Mouse (Mus musculus) right cerebral cortex, postnatal 25 days (tissue): Measurements from ENCODE around the gene Ptprcap.
A peak's percentile ranks its signal among the peaks of the same experiment; 100 is the strongest.

Experiments
- DNase-seq: peaks from one replicate; pipeline ENCODE4 v3.0.0; 2022

The Ptprcap gene

DNA sequence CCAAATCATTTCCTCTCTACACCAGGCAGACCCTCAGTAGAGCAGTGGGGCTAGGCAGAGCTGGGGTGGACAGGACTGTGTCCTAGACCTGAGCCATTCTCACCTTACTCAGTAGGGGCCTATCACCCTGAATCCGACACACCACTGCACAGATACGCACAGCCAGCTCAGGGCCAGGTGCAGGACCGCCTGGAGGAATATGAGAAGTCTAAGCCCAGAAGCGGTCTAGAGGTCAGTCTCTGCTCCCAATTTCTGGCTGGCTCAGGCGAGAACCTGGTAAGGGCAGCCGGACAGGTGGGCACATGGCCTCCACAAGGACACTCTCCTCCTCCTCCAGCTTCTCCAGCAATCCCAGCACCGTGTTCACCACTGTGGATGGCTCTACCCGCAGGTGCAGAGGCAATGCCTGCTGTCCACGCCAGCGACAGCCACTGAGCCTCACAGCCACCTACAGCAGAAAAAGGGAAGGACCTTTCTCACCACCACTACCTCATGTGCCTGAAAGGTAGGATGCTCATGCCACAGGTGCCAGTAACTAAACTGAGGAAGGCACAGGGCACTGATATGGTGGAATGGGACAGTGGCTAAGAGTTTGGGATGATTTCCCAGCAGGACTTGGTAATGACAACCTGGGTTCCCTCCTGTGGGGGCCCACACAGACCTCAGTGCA, 17.5 kb downstream of the Ptprcap start:
- DNase-seq: no peak

DNA sequence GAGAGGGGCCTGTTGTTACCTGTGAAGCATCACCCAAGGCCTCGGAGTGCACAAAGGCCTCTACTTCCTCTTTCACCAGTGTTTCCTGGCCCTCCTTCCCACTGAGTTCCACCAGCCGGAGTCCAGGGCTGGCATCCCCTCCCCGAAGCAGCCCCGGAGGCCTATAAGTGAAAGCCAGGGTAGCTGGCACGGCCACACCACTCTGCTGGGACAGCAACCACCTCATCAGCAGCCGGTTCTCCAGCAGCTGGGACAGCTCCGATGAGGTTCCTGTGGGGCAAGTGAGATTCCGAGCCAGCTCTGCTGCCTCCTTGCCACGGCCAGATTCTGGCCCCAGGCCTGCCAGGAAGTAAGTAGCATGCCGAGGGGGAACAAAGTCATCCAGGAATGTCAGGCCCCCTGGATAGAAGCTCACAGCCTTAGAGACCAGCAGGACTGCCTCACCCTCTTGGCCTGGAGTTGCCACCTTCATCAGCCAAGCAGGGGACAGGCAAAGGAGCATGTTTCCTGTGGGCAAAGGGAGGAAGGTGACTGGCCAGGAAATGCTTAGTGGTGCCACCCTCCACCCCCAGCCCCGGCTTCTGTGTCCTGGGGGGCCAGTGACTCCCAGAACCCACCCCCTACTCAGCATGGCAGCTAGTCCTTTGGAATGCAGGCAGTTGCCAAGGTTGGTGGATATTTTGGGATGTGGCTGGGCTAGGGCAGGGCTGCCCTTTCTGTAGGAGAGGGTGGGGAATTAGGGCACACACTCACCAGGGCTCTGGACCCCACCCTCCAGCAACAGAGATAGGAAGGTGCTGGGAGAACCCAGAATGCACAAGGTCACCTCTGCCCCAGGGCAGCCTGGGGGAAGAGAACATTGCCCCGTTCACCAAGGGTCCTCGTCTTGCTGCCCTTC, 18.2 kb downstream of the Ptprcap start:
- no peak for DNase-seq

DNA sequence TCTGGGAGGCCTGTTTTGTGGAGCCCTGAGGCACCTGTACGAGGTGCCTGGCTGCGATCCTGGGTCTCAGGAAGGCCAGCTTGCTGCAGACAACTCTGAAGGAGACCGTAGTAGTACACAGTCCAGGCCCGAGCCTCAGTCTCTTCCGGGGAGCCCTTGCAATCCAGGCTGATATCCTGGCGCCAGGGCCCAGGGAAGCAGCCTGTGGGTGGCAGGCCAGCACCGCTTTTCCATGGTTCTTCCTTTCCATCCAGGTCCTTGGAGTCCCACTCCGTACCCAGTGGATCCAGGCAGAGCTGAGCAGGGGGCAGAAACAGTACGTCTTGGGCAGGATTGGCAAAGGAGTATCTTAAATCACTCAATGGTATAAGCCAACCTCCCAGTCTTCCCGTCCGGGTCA, 19.5 kb downstream of the Ptprcap start:
- DNase-seq: no peak

DNA sequence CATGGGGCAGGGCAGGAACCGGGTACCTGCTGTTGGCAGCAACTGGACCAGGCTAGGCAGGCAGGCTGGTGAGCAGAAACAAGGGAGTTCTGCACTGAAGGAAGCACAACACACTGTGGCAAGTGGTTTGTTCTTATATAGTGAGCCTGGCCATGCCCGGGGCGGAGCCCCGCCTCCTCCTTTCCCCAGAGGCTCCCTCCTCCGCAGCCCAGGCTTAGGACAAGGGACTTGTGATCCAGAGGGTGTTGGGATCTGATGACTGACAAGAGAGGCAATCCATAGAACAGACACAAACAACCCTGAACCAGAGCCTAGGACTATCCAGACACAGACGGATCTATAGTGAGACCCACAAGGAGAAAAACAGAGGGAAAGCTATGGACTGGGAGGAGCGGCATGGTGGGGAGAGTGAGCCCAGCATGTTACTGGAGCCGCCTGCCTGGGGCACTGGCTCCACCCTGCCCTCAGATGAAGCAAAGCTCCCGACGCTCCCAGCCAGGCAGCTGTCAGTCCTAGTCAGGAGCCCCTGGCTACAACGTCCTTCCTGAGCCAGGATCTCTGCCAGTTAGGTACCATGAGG, 22.1 kb downstream of the Ptprcap start, which contains the start of gene Carns1:
TSS of gene Carns1 (minus strand) at position 112 of the 580 bp plus-strand sequence.
- DNase-seq: no peak

DNA sequence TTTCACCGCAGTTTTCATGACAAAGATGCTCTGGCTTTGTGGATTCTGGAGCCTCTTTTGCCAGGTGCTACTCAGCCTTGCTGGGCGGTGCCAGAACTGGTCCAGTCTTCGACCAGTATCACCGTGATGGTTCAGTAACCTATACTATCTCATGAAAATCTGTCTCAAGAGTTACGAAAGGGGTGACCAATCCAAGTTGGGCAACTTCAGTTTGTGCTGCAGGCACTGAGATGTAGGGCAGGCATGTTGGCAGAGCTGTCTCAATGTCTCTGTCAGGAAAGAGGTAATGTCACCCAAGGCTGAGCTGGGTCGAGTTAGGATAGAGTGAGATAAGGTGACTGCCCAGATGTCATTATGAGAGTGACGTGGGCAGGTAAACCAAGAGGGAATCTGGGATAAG, 27.0 kb downstream of the Ptprcap start:
- no peak for DNase-seq

DNA sequence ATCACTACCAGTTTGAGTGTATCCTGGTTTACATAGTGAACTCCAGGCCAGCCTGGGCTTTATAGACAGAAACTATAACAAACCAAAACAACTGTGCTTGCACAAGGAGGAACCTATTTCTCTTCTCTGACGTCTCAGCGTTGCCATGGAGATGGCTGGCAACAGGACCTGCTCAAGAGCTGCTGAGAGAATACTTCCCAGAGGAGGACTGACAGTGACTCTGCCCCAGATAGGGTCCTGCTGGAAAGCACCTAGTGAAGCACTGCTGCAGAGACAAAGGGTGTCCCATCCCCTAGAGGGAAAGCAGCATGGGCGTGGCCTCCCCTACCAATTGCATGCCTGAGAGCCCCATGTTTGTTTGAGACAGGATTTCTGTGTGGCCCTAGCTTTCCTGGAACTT, 28.5 kb downstream of the Ptprcap start:
- peak; percentile 77 for DNase-seq

DNA sequence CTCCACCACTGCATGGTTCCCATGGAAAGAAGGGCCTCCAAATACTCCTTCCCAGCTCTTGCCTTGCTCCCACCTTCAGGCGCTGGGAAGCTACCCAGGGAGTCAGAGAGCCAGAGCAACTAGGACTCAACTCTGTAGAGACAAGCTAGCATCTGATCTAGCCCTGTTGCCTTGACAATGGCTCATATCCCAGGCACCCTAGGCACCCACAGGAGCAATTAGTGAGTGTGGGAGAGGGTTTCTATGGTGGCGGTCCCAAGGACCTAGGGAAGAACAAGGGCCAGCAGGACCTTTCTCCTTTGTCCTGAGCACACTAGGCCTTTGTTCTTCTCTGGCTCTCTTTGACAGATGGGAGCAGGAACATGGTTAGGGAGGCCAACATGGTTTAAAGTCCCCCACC, 30.3 kb downstream of the Ptprcap start:
- DNase-seq: no peak

DNA sequence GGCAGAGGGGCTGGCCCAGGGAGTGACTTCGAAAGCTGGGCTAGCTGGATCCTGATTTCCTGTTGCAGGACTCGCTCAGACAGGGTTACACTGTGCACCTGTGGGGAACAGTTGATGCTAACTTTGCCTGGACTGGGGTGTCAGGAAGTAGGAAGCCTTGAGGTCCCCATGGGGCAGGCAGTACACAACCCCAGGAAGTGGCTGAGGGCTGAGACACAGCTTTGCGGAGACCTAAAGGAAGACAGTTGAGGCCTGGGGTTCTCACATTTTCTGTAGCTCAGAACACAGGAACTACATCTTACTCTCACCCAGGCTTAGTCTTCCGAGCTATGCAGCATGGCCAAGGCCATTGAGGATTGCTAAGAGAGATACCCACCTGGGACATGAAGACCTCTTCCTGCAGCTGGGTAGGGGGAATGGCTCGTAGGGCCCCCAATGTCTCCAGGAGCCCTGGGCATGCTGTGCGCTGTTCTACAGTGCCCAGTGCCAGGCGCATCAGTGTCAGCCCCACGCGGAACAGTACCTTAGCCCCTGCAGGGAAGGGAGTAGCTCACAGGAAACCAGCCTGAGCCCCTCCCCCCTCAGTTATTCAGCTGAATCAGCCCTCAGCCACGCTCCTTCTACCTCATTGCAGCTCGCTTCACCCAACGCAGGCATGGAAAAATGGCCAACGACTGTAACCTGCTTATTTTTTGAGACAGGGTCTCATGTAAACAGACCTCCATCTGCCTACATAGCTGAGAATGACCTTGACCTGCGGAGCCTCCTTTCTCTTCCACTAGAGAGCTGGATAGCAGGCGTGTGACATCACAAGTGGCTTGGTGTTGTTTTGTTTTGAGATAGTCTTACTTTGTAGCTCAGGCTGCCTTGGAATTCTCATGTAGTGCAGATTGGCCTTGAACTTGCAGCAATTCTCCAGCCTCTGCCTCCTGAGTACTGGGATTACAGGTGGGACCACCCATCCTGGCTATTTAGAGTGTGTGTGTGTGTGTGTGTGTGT, 31.9 kb downstream of the Ptprcap start:
- DNase-seq: no peak

DNA sequence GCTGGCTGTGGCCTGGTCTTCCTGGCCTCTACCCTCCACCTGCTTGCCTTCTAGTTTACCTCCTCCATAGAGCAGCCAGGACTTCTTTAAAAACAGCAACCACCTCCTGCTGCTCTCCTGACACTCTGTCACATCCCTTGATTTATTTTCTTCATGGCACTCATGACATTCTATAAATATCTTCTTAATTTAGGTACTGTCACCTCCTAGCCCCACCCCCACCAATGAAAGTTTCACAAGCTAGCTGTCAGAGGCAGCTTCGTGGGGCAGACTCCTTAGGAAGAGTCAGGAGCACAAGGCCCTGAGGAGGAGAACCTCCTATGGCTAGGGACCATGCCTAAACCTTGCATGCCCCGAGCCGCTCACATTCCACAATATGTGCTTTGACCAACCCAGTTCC, 33.9 kb downstream of the Ptprcap start:
- DNase-seq: no peak

DNA sequence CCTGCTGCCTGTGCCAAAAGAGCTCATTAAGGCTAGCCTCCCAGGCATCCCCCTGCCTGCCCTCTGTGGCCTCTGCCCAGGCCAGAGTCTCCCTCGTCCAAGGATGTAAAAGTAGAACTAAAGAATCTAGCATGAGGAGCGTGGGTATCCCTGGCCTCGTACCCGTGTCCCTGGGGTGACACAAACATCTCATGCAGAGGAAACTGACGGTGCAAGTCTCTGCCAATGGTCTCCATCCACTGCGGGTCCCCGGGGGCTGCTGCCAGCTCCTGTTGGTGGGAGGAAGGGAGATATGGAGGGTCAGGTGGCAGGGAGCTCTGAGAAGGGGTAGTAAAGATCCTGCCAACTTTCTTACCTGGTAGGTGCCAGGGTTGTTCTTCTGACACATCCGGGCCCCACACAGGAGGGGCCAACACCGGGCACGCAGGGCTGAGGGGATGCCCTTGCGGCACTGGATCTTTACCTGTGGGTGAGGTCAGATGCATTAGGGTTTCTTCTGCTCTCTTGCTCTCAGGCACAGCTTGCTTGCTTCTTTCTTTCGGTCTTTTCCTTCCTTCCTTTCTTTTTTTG, 35.7 kb downstream of the Ptprcap start:
- no peak for DNase-seq

DNA sequence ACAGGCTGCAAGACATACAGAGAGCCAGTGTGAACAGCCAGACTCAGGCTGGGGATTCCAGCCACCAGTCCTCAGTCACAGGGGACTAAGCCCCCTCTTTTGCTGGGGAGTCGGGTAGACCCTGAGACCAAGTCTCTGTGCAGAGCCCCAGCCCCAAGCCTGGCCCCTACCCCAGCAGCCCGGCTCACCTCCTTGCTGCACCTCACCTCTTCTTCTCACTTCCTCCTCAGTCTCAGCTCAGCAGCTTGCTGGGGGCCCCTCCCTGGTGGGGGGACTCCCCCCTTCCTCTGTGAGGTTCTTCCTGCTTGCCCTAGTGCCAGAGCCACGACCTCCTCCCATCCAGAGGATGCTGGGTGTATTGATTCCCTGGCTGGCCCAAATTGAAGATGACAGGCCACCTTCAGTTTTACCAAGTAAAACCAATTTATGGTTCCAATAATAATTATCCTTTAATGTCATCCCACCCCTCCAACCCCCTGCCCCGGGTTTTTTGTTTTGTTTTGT, 37.5 kb downstream of the Ptprcap start, which contains the start of gene Tbc1d10c:
TSS of gene Tbc1d10c (minus strand) at position 454 of the 504 bp plus-strand sequence.
- no peak for DNase-seq

DNA sequence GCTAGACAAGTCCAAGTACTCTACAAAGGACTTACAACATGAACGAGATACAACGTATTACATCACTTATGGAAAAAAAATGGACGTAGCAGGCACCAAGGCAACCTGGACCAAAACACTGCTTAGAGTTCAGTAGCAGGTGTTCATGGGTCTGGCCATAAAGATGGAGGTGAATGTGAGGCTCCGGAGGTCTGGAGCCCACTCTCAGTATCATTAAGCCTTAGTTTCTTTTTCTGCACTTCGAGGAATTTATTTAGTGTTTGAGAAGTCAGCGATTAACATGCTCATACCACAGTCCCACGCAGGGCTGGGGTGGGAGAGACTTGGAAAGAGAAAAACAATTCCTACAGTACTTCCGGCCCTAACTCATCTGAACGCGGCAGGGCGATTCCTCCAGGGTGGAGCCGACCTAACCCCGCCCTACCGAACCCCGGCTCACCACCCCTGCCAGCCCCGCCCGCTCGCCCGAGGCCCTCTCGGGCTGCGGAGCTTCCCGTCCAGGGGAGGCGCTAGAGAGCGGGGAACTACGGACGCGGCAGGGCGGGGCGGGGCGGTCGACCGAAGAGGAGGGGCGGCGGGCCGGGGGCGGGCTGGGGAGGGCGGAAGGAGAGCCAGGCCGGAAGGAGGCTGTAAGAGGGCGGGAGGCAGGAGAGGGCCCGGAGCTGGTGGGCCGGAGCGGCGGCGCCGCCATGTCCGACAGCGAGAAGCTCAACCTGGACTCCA, 38.3 kb downstream of the Ptprcap start, which contains the start of gene Ppp1ca:
TSS of gene Ppp1ca (plus strand) at position 538 of the 723 bp plus-strand sequence.
- DNase-seq: peak; percentile 92

DNA sequence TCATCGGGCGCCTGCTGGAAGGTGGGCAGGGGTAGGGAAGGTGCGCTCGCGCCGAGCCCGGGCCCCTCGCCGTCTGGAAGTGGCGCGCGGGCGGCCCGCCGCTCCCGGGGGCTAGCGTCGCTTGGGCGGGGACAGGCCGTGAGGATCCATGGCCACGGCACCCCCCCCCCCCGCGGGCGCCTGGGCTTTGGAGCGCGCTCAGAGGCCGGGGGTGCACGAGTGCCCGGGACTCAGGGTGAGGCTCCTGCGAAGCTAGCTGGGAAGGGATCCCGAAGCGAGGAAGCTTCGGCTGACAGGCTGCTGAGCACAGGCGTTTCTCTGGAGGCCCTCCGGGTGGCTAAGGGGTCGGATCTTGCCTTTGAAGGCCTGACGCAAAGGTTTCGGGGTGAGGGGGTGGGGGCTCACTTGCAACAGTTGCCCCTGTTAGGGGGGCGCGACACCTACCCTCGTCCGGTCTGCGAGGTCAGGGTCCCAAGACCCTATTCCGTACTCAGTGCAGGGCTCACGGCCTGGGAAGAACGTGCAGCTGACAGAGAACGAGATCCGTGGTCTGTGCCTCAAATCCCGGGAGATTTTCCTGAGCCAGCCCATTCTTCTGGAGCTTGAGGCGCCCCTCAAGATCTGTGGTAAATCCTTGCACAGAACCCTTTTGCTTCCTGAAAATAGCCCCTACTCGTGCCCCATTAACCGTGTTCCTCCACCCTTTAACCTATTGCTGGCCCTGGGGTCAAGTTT, 39.0 kb downstream of the Ptprcap start:
- DNase-seq: no peak

DNA sequence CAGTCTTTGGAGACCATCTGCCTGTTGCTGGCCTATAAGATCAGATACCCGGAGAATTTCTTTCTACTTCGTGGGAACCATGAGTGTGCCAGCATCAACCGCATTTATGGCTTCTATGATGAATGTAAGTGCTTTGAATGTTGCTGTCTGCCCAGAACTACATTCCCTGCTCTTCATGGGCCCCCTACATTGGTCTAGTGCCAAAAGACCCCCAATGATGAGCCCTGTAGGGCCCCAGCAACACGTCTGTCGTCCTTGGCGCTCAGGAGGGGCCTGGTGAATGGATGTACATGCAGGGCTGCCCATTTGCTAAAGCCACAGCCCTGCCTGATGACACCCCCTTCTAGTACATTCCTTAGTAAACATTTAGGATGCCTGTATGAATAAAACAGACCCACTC, 39.7 kb downstream of the Ptprcap start:
- DNase-seq: no peak

DNA sequence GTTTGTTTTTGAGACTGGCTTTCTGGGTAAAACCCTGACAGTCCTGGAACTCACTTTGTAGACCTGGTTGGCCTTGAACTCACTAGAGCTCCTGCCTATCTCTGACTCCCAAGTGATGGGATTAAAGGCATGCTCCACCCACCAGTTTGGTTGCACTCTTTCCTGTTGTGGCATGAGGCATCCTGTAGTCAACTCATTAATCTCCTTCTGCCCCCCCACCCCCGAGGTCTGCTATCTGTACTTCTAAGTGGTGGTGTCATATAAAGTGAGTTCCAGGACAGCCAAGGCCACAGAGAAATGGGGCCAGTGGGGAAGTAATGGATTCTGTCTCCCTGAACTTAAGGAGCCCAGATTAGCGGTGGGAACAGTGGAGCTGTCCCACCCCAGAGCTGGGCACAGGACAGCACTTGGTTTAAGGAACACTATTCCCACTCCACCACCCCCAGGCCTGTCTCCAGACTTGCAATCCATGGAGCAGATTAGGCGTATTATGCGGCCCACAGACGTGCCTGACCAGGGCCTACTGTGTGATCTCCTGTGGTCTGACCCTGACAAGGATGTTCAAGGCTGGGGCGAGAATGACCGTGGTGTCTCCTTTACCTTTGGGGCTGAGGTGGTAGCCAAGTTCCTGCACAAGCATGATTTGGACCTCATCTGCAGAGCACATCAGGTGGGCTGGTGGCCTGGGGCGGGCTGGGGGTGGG, 40.8 kb downstream of the Ptprcap start:
- no peak for DNase-seq

DNA sequence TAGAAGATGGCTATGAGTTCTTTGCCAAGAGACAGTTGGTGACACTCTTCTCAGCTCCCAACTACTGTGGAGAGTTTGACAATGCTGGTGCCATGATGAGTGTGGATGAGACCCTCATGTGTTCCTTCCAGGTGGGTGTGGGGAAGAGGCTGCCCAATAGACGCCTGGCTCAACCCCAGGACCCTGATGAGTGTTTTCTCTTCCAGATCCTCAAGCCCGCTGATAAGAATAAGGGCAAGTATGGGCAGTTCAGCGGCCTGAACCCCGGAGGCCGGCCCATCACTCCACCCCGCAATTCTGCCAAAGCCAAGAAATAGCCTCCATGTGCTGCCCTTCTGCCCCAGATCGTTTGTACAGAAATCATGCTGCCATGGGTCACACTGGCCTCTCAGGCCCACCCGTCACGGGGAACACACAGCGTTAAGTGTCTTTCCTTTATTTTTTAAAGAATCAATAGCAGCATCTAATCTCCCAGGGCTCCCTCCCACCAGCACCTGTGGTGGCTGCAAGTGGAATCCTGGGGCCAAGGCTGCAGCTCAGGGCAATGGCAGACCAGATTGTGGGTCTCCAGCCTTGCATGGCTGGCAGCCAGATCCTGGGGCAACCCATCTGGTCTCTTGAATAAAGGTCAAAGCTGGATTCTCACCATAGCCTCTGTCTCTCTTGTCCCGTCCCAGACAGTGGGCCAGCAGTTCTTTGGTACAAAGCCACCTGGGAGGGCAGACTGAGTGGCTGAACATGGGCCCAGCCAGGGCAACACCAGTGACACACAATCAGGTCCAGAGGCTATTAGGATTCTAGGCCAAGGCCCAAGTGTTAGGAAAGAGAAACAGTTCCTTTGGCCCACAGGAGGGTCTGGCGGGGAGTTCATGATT, 41.6 kb downstream of the Ptprcap start:
- DNase-seq: no peak

DNA sequence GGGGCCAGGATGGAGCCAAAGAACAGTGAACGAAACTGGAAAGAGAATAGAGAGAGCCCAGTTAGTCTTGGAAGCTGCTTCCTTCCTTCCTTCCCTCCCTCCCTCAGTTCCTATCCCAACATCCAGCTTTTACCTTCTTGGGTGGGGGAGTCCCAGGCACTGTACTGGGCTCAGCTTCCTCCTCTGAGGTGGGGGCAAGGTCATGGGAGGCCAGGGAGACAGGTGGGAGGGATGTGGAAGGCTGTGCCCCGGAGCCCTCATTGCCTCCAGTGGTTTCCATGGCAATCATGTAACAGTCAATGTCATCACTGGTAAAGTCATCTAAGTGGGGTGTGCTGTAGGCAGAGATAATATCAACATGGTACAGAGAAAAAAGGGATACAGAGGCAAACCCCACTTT, 42.6 kb downstream of the Ptprcap start:
- DNase-seq: no peak

DNA sequence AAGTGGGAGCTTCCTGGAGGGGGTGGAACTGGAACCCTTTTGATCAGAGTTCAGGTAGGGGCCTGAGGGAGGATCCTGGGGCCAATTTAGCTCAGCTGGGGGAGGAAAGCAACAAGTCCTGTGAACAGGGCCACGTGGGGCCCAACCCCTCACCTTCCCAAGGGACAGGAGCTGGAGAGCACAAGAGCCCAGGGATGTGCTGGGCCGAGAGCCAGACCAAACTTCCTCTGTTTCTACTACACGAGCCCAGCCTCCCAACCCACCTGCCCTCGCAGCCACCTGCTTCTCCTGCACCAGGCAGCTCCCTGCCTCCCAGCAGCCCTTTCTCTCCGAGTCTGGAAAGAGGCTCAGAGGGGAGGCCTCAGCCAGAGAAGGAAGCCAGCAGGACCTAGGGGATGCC, 43.1 kb downstream of the Ptprcap start:
- DNase-seq: no peak

DNA sequence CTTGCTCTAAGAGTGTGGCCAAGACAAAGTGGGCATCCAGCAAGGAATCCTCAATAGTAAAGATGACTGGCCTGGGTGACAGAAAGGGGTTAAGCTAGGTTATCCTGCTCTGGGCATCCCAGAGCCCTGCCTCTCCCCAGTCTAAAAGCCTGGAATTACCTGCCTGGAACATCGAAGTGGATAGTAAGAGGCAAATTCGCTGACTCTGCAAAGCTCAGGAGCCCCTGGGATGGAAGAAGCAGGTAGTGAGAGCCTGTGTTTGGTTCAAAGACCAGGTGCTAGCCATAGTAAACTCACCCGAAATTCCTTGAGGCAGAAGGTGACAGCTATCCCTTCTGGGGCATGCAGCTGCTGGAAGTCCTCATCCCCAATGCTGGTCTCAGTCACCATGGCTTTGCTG, 43.8 kb downstream of the Ptprcap start:
- no peak for DNase-seq
